Mouse (Mus musculus): ENCODE measurements around the gene Mogat1. TPM values are rescaled to one million over a fixed set of nuclear protein-coding genes. Genes with fewer than 3 reads are reported as not detected.

Gene Mogat1
- polyA plus RNA-seq, 1 experiment = not detected

- no peak for TF ChIP-seq GATA1 (IDR thresholded peaks at IDR 0.05; ENCODE audit: low read length)
Measured at GRCm38 (mm10) chr1:78530500-78531215, 19.9 kb downstream of the Mogat1 start.

- no peak for TF ChIP-seq GATA1 (IDR thresholded peaks at IDR 0.05; ENCODE audit: low read length)
Measured at GRCm38 (mm10) chr1:78532184-78532800, 21.5 kb downstream of the Mogat1 start.

- no peak for TF ChIP-seq GATA1 (IDR thresholded peaks at IDR 0.05; ENCODE audit: low read length)
Measured at GRCm38 (mm10) chr1:78534428-78535150, 23.8 kb downstream of the Mogat1 start.

GRCm38 (mm10) chr1:78536310-78537164, 25.7 kb downstream of the Mogat1 start:
- TF ChIP-seq GATA1 (IDR thresholded peaks at IDR 0.05; ENCODE audit: low read length) = no peak

- TF ChIP-seq GATA1 (IDR thresholded peaks at IDR 0.05; ENCODE audit: low read length) = no peak
Measured at GRCm38 (mm10) chr1:78537494-78538010, 26.8 kb downstream of the Mogat1 start.

GRCm38 (mm10) chr1:78538396-78538795, 27.6 kb downstream of the Mogat1 start:
- TF ChIP-seq GATA1 (IDR thresholded peaks at IDR 0.05; ENCODE audit: low read length) = no peak

GRCm38 (mm10) chr1:78539166-78539565, 28.4 kb downstream of the Mogat1 start:
- no peak for TF ChIP-seq GATA1 (IDR thresholded peaks at IDR 0.05; ENCODE audit: low read length)

- TF ChIP-seq GATA1 (IDR thresholded peaks at IDR 0.05; ENCODE audit: low read length) = no peak
Measured at GRCm38 (mm10) chr1:78546258-78546657, 35.5 kb downstream of the Mogat1 start.

- no peak for TF ChIP-seq GATA1 (IDR thresholded peaks at IDR 0.05; ENCODE audit: low read length)
Measured at GRCm38 (mm10) chr1:78548961-78549360, 38.2 kb downstream of the Mogat1 start.

- no peak for TF ChIP-seq GATA1 (IDR thresholded peaks at IDR 0.05; ENCODE audit: low read length)
Measured at GRCm38 (mm10) chr1:78554012-78554666, 43.3 kb downstream of the Mogat1 start.

GRCm38 (mm10) chr1:78566963-78567362, 56.2 kb downstream of the Mogat1 start:
- TF ChIP-seq GATA1 (IDR thresholded peaks at IDR 0.05; ENCODE audit: low read length) = no peak

GRCm38 (mm10) chr1:78567421-78567820, 56.6 kb downstream of the Mogat1 start:
- no peak for TF ChIP-seq GATA1 (IDR thresholded peaks at IDR 0.05; ENCODE audit: low read length)

- no peak for TF ChIP-seq GATA1 (IDR thresholded peaks at IDR 0.05; ENCODE audit: low read length)
Measured at GRCm38 (mm10) chr1:78567834-78568507, 57.2 kb downstream of the Mogat1 start.

- no peak for TF ChIP-seq GATA1 (IDR thresholded peaks at IDR 0.05; ENCODE audit: low read length)
Measured at GRCm38 (mm10) chr1:78569617-78570016, 58.8 kb downstream of the Mogat1 start.

Measured in G1E-ER4 (cell line).